Mouse (Mus musculus): ENCODE results near the gene Btbd35f14. TPM values are rescaled to one million over a fixed set of nuclear protein-coding genes. Genes with fewer than 3 reads are reported as not detected.
"Not testable (repeated sequence)": the region's sequence is repeated elsewhere in the genome, so short reads cannot be mapped to it uniquely, and the experiment has no call there.

Btbd35f14 gene
- polyA plus RNA-seq (2015; fragmentation: Nextera tagmentation; extraction: Ambion mirVana) = not detected in 2 replicates

GRCm38 (mm10) chrX:33702249-33702648 is at the start of gene Btbd35f14:
TSS of gene Btbd35f14 (minus strand) at chrX:33702349.
- no CpG with 5 or more reads among the region's 3 CpGs for WGBS (ENCODE audit: insufficient replicate concordance)
- H3K9ac ChIP-seq (ENCODE audit: low read depth, low read length); ATAC-seq (ENCODE audit: low read depth): not testable (repeated sequence)

GRCm38 (mm10) chrX:33656872-33657271 is 45.3 kb downstream of the Btbd35f14 start, which contains the start of gene Btbd35f13:
TSS of gene Btbd35f13 (plus strand) at chrX:33657172.
- not testable (repeated sequence) for H3K4me2 ChIP-seq (ENCODE audit: low read depth, low read length); H3K4me3 ChIP-seq (ENCODE audit: low read depth, low read length); H3K9ac ChIP-seq (ENCODE audit: low read depth, low read length); H3K36me3 ChIP-seq (ENCODE audit: control insufficient read depth, insufficient read depth); H3K9me3 ChIP-seq (replicated peaks; ENCODE audit: control insufficient read depth, low read length); H3K27me3 ChIP-seq (ENCODE audit: control insufficient read depth, insufficient read depth, low read depth, low read length); ATAC-seq (ENCODE audit: low read depth); H3K4me1 ChIP-seq (ENCODE audit: control insufficient read depth, low read depth, low read length); H3K27ac ChIP-seq (ENCODE audit: low read length)
- 59% methylated on average over 2 of the region's 3 CpGs for WGBS (ENCODE audit: insufficient replicate concordance)

More at GRCm38 (mm10) chrX:33702249-33702648, at the start of gene Btbd35f14:
- H3K36me3 ChIP-seq (ENCODE audit: control insufficient read depth, insufficient read depth); H3K9me3 ChIP-seq (replicated peaks; ENCODE audit: control insufficient read depth, low read length); H3K4me2 ChIP-seq (ENCODE audit: low read depth, low read length); H3K4me3 ChIP-seq (ENCODE audit: low read depth, low read length); H3K4me1 ChIP-seq (ENCODE audit: control insufficient read depth, low read depth, low read length); H3K27me3 ChIP-seq (ENCODE audit: control insufficient read depth, insufficient read depth, low read depth, low read length); H3K27ac ChIP-seq (ENCODE audit: low read length): not testable (repeated sequence)

Other genes starting within 250 kb of the Btbd35f14 start
- gene Btbd35f15, start 125.0 kb downstream of the Btbd35f14 start, polyA plus RNA-seq (2015; fragmentation: Nextera tagmentation; extraction: Ambion mirVana) = not detected in 2 replicates
- gene Btbd35f13, start 45.2 kb downstream of the Btbd35f14 start, polyA plus RNA-seq (2015; fragmentation: Nextera tagmentation; extraction: Ambion mirVana) = not detected in 2 replicates

All from liver, embryonic 16.5 days (tissue).